Mouse (Mus musculus) liver, adult 2 months (tissue): ENCODE results near the gene Auts2.

Experiments
- CTCF ChIP-seq: fragments of 200-500 bp; IDR thresholded peaks from 2 replicates; pipeline ENCODE4 v1.5.1; 2011; ENCODE audit warnings: low read depth, low read length, control low read depth
- POLR2A ChIP-seq: fragments of 200-500 bp; IDR thresholded peaks from 2 replicates; pipeline ENCODE4 v1.6.1; 2011; ENCODE audit warnings: low read length, control low read depth; ENCODE audit not compliant: insufficient read depth; ENCODE audit errors: extremely low read depth

GRCm38 (mm10) chr5:132261750-132262149, 281.4 kb downstream of the Auts2 start:
- TF ChIP-seq POLR2A (no peak), CTCF (no peak)
